Mouse (Mus musculus): Measurements from ENCODE around the gene Ccin. TPM values are rescaled to one million over a fixed set of nuclear protein-coding genes. Genes with fewer than 3 reads are reported as not detected.

Ccin gene
- not detected in 2 replicates for polyA plus RNA-seq (2015; fragmentation: Nextera tagmentation; extraction: Ambion mirVana)

DNA sequence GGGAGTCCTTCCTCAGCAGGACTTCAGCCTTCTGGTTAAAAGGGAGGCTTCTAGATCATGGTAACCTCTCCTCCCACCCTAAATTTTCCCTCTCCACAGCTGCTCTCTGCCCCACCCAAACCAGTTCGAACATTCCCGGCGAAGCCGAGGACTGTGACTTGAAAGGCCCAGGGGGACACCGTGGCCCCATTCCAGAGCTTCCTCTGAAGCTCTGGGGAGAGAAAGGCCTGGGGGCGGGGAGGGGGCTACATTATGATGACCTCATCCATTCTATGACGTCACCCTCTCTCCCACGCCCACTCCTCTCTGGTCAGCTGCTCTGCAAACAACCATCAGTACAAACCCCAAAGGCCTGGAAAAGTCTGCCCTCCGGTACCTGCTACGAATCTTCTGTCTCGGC, at the start of gene Ccin:
Gene Ccin, plus strand, starts transcription at position 303 of the 400 bp plus-strand sequence.
- Histone ChIP-seq H3K4me3 (ENCODE audit: low read length) (peak within 1 kb of the TSS; percentile 40), H3K27ac (ENCODE audit: low read length) (no peak within 1 kb of the TSS), H3K27me3 (ENCODE audit: insufficient read depth, low read length) (no peaks in the 10 kb centered on the region), H3K36me3 (ENCODE audit: insufficient read depth, low read length) (no peaks in the 10 kb centered on the region), H3K4me2 (replicated peaks; ENCODE audit: low read depth, low read length) (peak within 1 kb of the TSS; percentile 63), H3K9ac (replicated peaks; ENCODE audit: low read length) (peak within 1 kb of the TSS; percentile 64), H3K4me1 (ENCODE audit: insufficient read depth, low read length) (peaks cover 17% of the 10 kb centered on the region), H3K9me3 (ENCODE audit: low read length) (no peaks in the 10 kb centered on the region)
- 77% methylated on average over 11 of the region's 11 CpGs for WGBS
- ATAC-seq (ENCODE audit: low FRiP score, low TSS enrichment): no peak

DNA sequence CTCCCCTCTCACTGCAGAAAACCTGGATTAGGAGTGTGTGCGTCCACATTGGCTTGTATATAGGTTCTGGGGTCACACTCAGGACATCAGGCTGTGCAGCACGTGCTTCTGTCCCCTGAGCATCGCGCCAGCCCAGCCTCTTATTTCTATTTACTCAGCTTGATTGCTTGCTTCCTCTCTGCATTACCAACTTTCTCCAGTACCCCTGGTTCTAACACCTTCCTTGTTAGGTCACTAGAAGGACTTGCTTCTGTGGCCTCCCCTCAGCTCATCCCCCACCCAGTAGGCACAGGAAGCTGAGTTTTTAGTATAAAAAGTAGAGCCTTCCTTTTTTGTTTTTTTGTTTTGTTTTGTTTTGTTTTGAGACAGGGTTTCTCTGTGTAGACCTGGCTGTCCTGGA, 47.1 kb upstream of the Ccin start:
- no peak overlapping the region for H3K4me2 ChIP-seq (replicated peaks; ENCODE audit: low read depth, low read length)
- no peaks in the 10 kb centered on the region for H3K4me1 ChIP-seq (ENCODE audit: insufficient read depth, low read length)
- H3K36me3 ChIP-seq (ENCODE audit: insufficient read depth, low read length): peaks cover 24% of the 10 kb centered on the region
- no peak overlapping the region for H3K27ac ChIP-seq (ENCODE audit: low read length)
- no peaks in the 10 kb centered on the region for H3K9me3 ChIP-seq (ENCODE audit: low read length)
- no peaks in the 10 kb centered on the region for H3K27me3 ChIP-seq (ENCODE audit: insufficient read depth, low read length)
- no peak overlapping the region for H3K9ac ChIP-seq (replicated peaks; ENCODE audit: low read length)
- H3K4me3 ChIP-seq (ENCODE audit: low read length): no peak overlapping the region
- WGBS: 86% methylated on average over 4 of the region's 4 CpGs
- no peak for ATAC-seq (ENCODE audit: low FRiP score, low TSS enrichment)

DNA sequence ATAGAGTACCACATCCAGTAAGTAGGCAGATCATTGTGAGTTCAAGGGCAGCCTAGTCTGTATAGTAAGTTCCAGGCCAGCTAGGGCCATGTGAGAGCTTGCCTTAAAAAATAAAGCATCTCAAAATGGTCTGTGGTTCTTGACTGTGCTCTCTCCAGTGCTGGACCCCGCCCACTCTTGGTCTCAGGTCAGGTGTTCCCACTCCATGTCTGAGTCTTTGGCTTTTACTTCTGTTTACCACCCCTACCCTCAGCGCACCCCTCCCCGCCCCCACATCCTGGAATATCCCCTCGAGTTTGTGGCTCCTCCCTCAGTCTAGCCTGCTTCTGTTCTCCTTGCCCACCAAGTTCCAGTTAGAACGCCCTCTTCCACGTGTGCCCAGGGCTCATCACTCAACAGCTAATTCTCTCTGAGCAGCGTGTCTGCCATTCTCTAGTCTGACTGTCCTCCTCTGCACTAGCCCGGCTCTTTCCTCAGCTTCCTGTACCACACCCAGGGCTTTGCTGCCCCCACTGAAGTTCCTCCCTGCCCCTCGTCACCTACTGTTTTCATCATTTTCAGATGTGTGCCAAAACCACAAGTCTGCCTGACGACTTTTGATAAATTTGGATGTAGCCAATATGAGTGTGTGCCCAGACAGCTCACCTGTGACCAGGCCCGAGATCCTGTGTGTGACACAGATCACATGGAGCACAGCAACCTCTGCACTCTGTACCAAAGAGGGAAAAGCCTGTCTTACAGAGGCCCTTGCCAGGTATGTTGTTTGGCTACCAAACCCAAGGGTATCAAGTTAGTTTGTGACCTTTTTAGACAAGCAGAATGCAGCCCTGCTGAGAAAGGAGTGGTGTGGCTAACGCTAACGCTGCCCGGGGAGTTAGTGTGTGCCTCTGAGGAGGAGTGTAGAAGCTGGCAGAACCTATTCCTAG, 46.3 kb upstream of the Ccin start:
- Histone ChIP-seq H3K27ac (ENCODE audit: low read length) (no peak overlapping the region), H3K9ac (replicated peaks; ENCODE audit: low read length) (no peak overlapping the region), H3K36me3 (ENCODE audit: insufficient read depth, low read length) (peaks cover 21% of the 10 kb centered on the region; the same call in 1 of the 2 replicates), H3K9me3 (ENCODE audit: low read length) (no peaks in the 10 kb centered on the region), H3K4me1 (ENCODE audit: insufficient read depth, low read length) (no peaks in the 10 kb centered on the region), H3K4me3 (ENCODE audit: low read length) (no peak overlapping the region), H3K4me2 (replicated peaks; ENCODE audit: low read depth, low read length) (no peak overlapping the region), H3K27me3 (ENCODE audit: insufficient read depth, low read length) (no peaks in the 10 kb centered on the region)
- ATAC-seq (ENCODE audit: low FRiP score, low TSS enrichment): no peak
- 74% methylated on average over 14 of the region's 14 CpGs for WGBS

DNA sequence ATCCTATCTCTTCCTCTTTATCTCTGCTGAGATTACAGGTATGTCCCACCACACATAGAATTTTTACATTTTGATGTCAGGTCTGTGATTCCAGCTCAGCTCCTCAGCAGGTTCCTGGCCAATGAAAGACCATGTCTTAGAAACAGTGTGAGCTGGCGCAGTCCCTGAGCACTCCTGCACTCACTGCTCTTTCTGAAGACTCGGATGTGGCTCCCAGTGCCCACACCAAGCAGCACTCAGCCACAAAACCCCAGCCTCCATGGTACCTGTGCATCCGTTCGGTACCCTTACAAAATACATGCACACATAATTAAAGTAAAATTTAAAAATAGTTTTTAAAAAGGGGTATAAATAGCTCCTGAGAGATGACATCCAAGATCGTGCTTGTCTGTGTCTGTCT, 42.0 kb upstream of the Ccin start:
- 95% methylated on average over 5 of the region's 5 CpGs for WGBS
- no peaks in the 10 kb centered on the region for H3K9me3 ChIP-seq (ENCODE audit: low read length)
- H3K9ac ChIP-seq (replicated peaks; ENCODE audit: low read length): no peak overlapping the region
- H3K4me1 ChIP-seq (ENCODE audit: insufficient read depth, low read length): no peaks in the 10 kb centered on the region
- no peak for ATAC-seq (ENCODE audit: low FRiP score, low TSS enrichment)
- H3K36me3 ChIP-seq (ENCODE audit: insufficient read depth, low read length): peaks cover 40% of the 10 kb centered on the region; the same call in 1 of the 2 replicates
- no peak overlapping the region for H3K4me3 ChIP-seq (ENCODE audit: low read length)
- H3K27ac ChIP-seq (ENCODE audit: low read length): no peak overlapping the region
- H3K27me3 ChIP-seq (ENCODE audit: insufficient read depth, low read length): no peaks in the 10 kb centered on the region
- no peak overlapping the region for H3K4me2 ChIP-seq (replicated peaks; ENCODE audit: low read depth, low read length)

DNA sequence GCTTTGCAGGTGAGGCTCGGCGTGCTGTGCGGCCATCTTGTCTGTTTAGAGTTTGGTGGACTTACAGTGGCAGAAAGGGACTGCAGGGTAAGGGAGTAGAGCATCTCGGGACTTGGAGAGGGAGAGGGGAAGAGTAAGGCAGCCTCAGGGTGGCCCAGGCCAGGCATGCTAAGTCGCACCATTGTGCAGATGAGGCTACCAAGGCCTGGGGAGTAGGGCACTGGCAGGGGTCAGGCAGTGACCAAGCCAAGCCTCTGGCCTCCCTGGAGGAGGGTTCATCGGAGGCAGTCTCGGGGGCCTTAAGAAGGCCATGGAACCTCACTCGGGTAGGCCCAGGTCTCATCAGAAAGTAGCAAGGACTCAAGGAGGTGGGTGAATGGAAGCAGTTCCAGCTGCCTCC, 40.9 kb upstream of the Ccin start:
- H3K4me2 ChIP-seq (replicated peaks; ENCODE audit: low read depth, low read length): no peak overlapping the region
- no peaks in the 10 kb centered on the region for H3K27me3 ChIP-seq (ENCODE audit: insufficient read depth, low read length)
- no peaks in the 10 kb centered on the region for H3K9me3 ChIP-seq (ENCODE audit: low read length)
- H3K4me1 ChIP-seq (ENCODE audit: insufficient read depth, low read length): no peaks in the 10 kb centered on the region
- no peak overlapping the region for H3K4me3 ChIP-seq (ENCODE audit: low read length)
- WGBS: 89% methylated on average over 8 of the region's 8 CpGs
- no peak for ATAC-seq (ENCODE audit: low FRiP score, low TSS enrichment)
- H3K36me3 ChIP-seq (ENCODE audit: insufficient read depth, low read length): peaks cover 41% of the 10 kb centered on the region; the same call in 1 of the 2 replicates
- H3K9ac ChIP-seq (replicated peaks; ENCODE audit: low read length): no peak overlapping the region
- no peak overlapping the region for H3K27ac ChIP-seq (ENCODE audit: low read length)

DNA sequence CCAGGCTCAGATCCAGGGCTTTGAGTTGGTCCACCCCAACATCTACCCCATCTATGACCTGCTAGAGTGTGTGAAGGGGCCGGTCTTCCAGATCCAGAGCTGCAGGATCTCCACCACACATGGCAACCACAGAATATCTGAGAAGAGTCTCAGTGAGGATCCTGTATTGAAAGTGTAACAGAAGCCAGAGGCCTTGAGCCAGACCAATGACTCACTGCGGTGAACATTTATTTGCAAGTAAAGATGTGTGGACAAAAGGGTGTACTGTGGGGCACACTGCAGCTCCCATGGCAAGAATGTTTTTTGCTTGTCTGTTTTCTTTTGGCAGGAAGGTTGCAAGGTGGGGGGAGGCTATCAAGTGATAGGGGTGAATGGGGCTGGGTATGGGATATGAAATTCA, 35.7 kb upstream of the Ccin start:
- H3K36me3 ChIP-seq (ENCODE audit: insufficient read depth, low read length): peaks cover 19% of the 10 kb centered on the region; the same call in 1 of the 2 replicates
- H3K9ac ChIP-seq (replicated peaks; ENCODE audit: low read length): no peak overlapping the region
- no peaks in the 10 kb centered on the region for H3K4me1 ChIP-seq (ENCODE audit: insufficient read depth, low read length)
- H3K27ac ChIP-seq (ENCODE audit: low read length): no peak overlapping the region
- H3K4me2 ChIP-seq (replicated peaks; ENCODE audit: low read depth, low read length): no peak overlapping the region
- no peaks in the 10 kb centered on the region for H3K9me3 ChIP-seq (ENCODE audit: low read length)
- H3K4me3 ChIP-seq (ENCODE audit: low read length): no peak overlapping the region
- 96% methylated on average over 2 of the region's 2 CpGs for WGBS
- no peak for ATAC-seq (ENCODE audit: low FRiP score, low TSS enrichment)
- no peaks in the 10 kb centered on the region for H3K27me3 ChIP-seq (ENCODE audit: insufficient read depth, low read length)

DNA sequence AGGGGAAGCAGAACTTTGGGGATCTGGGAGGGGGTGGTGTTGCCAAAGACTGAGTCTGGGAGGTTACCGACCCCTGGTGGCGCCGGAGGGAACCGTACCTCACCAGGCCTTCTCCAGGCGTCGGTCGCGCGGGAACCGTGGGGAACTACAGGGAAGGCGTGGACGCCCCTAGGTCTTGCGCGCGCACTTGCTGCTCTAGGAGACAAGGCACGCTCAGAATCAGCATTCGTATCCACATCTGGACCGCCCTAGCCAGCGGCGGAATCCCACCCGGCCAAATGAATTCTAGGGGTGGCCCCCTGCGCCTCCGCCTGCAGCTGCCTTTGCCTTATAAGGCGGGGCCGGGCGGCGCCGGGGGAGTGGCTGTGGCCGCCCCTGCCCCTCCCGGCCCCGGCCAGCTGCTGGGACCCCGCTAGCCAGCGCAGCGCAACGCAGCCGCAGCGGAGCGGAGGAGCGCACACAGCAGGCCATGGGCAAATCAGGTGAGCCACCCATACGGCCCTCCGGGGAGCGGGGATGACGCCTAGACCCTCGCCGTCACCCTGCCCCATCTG, 25.9 kb upstream of the Ccin start, which contains the start of gene Glipr2:
Gene Glipr2, plus strand, starts transcription at position 110 of the 554 bp plus-strand sequence.
- no peaks in the 10 kb centered on the region for H3K9me3 ChIP-seq (ENCODE audit: low read length)
- no peaks in the 10 kb centered on the region for H3K36me3 ChIP-seq (ENCODE audit: insufficient read depth, low read length)
- peak; percentile 95 for ATAC-seq (ENCODE audit: low FRiP score, low TSS enrichment)
- H3K4me2 ChIP-seq (replicated peaks; ENCODE audit: low read depth, low read length): peak within 1 kb of the TSS; percentile 95
- WGBS: under 1% methylated on average over 44 of the region's 45 CpGs
- H3K27ac ChIP-seq (ENCODE audit: low read length): peak within 1 kb of the TSS; percentile 64
- peaks cover 5% of the 10 kb centered on the region; the same call in 1 of the 2 replicates for H3K27me3 ChIP-seq (ENCODE audit: insufficient read depth, low read length)
- H3K4me3 ChIP-seq (ENCODE audit: low read length): peak within 1 kb of the TSS; percentile 77
- H3K4me1 ChIP-seq (ENCODE audit: insufficient read depth, low read length): peaks cover 11% of the 10 kb centered on the region
- H3K9ac ChIP-seq (replicated peaks; ENCODE audit: low read length): peak within 1 kb of the TSS; percentile 74

DNA sequence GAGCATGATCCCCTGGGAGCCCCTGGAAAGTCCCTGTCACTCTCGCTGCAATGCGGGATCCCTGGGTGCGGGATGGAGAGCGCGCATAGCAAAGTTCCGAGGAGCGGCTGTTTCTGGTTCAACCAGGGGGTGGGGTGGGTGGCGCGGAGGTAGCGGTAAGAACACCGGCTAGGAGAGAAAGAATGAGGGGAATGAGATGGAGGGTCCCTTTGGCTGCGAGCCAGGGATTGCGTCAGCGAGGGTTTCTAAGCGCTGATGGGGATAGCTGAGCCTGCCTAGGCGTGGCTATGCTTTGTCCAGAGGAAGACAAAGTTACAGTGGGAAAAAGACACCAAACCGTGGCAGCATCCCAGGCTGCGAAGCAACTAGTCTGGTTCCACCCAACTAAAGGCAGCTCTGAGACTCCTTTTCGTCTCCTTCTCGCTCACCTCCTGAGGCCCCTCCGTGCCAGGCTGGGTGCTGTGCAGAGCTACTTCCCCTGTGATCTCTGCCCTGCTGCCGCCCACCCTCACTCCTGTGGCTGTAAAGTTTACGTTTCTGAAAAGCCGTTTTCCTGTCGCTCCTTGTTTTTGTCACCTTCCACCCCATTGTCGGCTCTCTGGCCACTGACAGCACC, 25.3 kb upstream of the Ccin start:
- H3K27ac ChIP-seq (ENCODE audit: low read length): peak overlapping the region; percentile 64
- no peaks in the 10 kb centered on the region for H3K9me3 ChIP-seq (ENCODE audit: low read length)
- H3K9ac ChIP-seq (replicated peaks; ENCODE audit: low read length): peak overlapping the region; percentile 74
- H3K4me3 ChIP-seq (ENCODE audit: low read length): peak overlapping the region; percentile 77
- peaks cover 11% of the 10 kb centered on the region for H3K4me1 ChIP-seq (ENCODE audit: insufficient read depth, low read length)
- peak; percentile 73 for ATAC-seq (ENCODE audit: low FRiP score, low TSS enrichment)
- peaks cover 5% of the 10 kb centered on the region; the same call in 1 of the 2 replicates for H3K27me3 ChIP-seq (ENCODE audit: insufficient read depth, low read length)
- peak overlapping the region; percentile 95 for H3K4me2 ChIP-seq (replicated peaks; ENCODE audit: low read depth, low read length)
- no peaks in the 10 kb centered on the region for H3K36me3 ChIP-seq (ENCODE audit: insufficient read depth, low read length)
- WGBS: under 1% methylated on average over 26 of the region's 26 CpGs

DNA sequence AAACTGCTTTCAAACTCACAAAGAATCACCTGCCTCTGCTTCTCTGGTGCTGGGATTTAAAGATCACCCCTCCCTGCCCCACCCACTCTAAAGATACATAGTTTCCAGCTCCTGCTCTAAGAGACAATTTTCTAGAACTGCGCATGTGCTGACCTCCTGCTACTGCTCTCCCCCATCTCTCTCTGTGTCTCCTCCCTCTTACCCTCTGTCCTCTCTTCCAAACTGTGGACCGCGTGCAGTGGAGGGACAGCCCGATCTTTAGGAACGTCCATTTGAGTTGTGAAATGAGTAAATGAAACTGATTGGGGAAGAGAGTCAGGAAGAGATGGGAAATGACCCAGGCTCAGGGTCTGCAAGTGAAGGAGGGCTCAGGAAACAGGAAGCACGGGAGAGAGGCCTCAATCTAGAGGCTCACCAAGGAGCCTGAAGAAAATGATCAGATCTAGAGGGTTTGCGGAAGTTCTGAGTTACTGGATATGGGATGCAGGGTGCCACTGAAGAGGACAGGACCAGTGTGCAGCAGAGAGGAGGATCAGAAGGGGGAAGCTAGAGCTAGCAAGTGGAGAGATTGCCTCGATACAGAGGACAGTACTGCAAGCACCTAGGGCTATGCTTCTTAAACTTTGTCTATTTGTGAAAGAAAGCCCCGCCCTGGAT, 23.6 kb upstream of the Ccin start:
- ATAC-seq (ENCODE audit: low FRiP score, low TSS enrichment): no peak
- Histone ChIP-seq H3K27ac (ENCODE audit: low read length) (no peak overlapping the region), H3K9me3 (ENCODE audit: low read length) (no peaks in the 10 kb centered on the region), H3K4me2 (replicated peaks; ENCODE audit: low read depth, low read length) (peak overlapping the region; percentile 95; the same call in 1 of the 2 replicates), H3K4me1 (ENCODE audit: insufficient read depth, low read length) (peaks cover 11% of the 10 kb centered on the region), H3K9ac (replicated peaks; ENCODE audit: low read length) (no peak overlapping the region; the same call in 1 of the 2 replicates), H3K4me3 (ENCODE audit: low read length) (no peak overlapping the region), H3K36me3 (ENCODE audit: insufficient read depth, low read length) (no peaks in the 10 kb centered on the region), H3K27me3 (ENCODE audit: insufficient read depth, low read length) (peaks cover 5% of the 10 kb centered on the region; the same call in 1 of the 2 replicates)
- 61% methylated on average over 9 of the region's 9 CpGs for WGBS

All from kidney, embryonic 16.5 days (tissue).